Mouse (Mus musculus) liver, adult 2 months (tissue): ENCODE data around the gene Hadha. TPM values are rescaled to one million over a fixed set of nuclear protein-coding genes. Genes with fewer than 3 reads are reported as not detected.

Experiments
- DNase-seq: peaks from one replicate; pipeline ENCODE4 v3.0.0-alpha.2; 2011; ENCODE audit warnings: low read depth, low spot score; ENCODE audit errors: extremely low read depth
- H3K27ac ChIP-seq: fragments of 200-500 bp; replicated peaks from 2 replicates; pipeline ENCODE4 v1.5.1; 2012; ENCODE audit warnings: low read depth, mild to moderate bottlenecking, control low read depth, inconsistent platforms, low read length; ENCODE audit not compliant: insufficient read depth
- H3K27me3 ChIP-seq: fragments of 200-500 bp; 2 replicates; pipeline ENCODE4 v1.6.1; 2012; ENCODE audit warnings: mild to moderate bottlenecking, moderate library complexity, low read length, inconsistent platforms; ENCODE audit not compliant: control insufficient read depth, insufficient read depth
- H3K36me3 ChIP-seq: fragments of 200-500 bp; 2 replicates; pipeline ENCODE4 v1.6.1; 2012; ENCODE audit warnings: low read length, inconsistent platforms; ENCODE audit not compliant: control insufficient read depth, insufficient read depth
- H3K4me1 ChIP-seq: fragments of 200-500 bp; 2 replicates; pipeline ENCODE4 v1.6.1; 2011; ENCODE audit warnings: low read length; ENCODE audit not compliant: control insufficient read depth, insufficient read depth
- H3K4me3 ChIP-seq: fragments of 200-500 bp; 2 replicates; pipeline ENCODE4 v1.5.1; 2011; ENCODE audit warnings: low read depth, mild to moderate bottlenecking, control low read depth, low read length, moderate library complexity; ENCODE audit not compliant: insufficient read depth
- H3K79me2 ChIP-seq: fragments of 200-500 bp; 2 replicates; pipeline ENCODE4 v1.6.1; 2012; ENCODE audit warnings: inconsistent platforms, mild to moderate bottlenecking, low read length, moderate library complexity; ENCODE audit not compliant: control insufficient read depth, insufficient read depth
- H3K9ac ChIP-seq: fragments of 200-500 bp; 2 replicates; pipeline ENCODE4 v1.6.1; 2012; ENCODE audit warnings: low read depth, mild to moderate bottlenecking, control low read depth, inconsistent platforms, low read length
- CTCF ChIP-seq: fragments of 200-500 bp; IDR thresholded peaks from 2 replicates; pipeline ENCODE4 v1.5.1; 2011; ENCODE audit warnings: low read depth, low read length, control low read depth
- POLR2A ChIP-seq: fragments of 200-500 bp; IDR thresholded peaks from 2 replicates; pipeline ENCODE4 v1.6.1; 2011; ENCODE audit warnings: low read length, control low read depth; ENCODE audit not compliant: insufficient read depth; ENCODE audit errors: extremely low read depth
- WGBS: fragments of 180-500 bp; shearing (Covaris S2); methylation state at CpG from one replicate; pipeline ENCODE4 v1.1.7; 2018; 5-methylcytosine and 5-hydroxymethylcytosine counted together
- polyA plus RNA-seq: library from polyadenylated mRNA; depleted of rRNA; stranded (reverse); fragments of >200 nt; gene quantifications from 2 replicates; pipeline ENCODE4 v1.2.3, GENCODE M21; 2012
- total RNA-seq: library from RNA; depleted of rRNA; stranded (reverse); fragments of >200 nt; gene quantifications from 2 replicates; pipeline ENCODE4 v1.2.3, GENCODE M21; 2014

The Hadha gene
- total and polyA plus RNA-seq, 2 experiments: 124 to 239 TPM

GRCm38 (mm10) chr5:30131246-30131645 lies 23.7 kb downstream of the Hadha start:
- WGBS: 92% methylated on average over 4 of the region's 4 CpGs
- no peak for DNase-seq
- Histone ChIP-seq H3K79me2 (no peaks in the 10 kb centered on the region), H3K4me1 (no peaks in the 10 kb centered on the region), H3K27me3 (no peaks in the 10 kb centered on the region), H3K9ac (no peak overlapping the region), H3K4me3 (no peak overlapping the region), H3K36me3 (peaks cover 75% of the 10 kb centered on the region), H3K27ac (no peak overlapping the region)
- TF ChIP-seq CTCF (no peak), POLR2A (no peak)

DNA sequence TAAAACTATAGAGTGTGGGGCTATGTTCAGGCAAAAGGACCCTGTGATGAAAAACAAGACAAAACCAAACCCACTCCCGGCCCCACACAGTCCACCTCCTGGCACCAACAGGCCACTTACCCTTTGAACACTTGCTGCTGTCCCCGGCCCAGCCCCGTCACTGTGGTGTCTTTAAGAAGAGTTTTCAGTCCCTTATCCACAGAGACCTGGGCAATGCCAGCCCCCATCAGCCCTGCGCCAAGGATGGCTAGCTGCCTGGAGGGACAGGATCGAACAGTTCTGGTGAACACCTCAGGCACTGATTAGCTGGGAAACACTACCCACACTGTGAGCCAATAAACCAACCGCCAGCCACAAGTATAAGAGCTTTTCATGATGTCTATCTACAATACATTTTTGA lies 26.3 kb downstream of the Hadha start:
- Histone ChIP-seq H3K4me1 (no peaks in the 10 kb centered on the region), H3K27ac (no peak overlapping the region), H3K79me2 (no peaks in the 10 kb centered on the region), H3K27me3 (no peaks in the 10 kb centered on the region), H3K36me3 (peaks cover 77% of the 10 kb centered on the region), H3K4me3 (no peak overlapping the region), H3K9ac (no peak overlapping the region)
- DNase-seq: no peak
- TF ChIP-seq POLR2A: no peak
- WGBS: 78% methylated on average over 6 of the region's 6 CpGs

- H3K4me3 ChIP-seq: no peak overlapping the region
- 82% methylated on average over 13 of the region's 13 CpGs for WGBS
- H3K79me2 ChIP-seq: no peaks in the 10 kb centered on the region
- H3K4me1 ChIP-seq: no peaks in the 10 kb centered on the region
- no peaks in the 10 kb centered on the region for H3K27me3 ChIP-seq
- H3K9ac ChIP-seq: no peak overlapping the region
- H3K27ac ChIP-seq: no peak overlapping the region
- DNase-seq: no peak
- TF ChIP-seq CTCF (no peak), POLR2A (no peak)
- H3K36me3 ChIP-seq: peaks cover 77% of the 10 kb centered on the region
These were observed 26.9 kb downstream of the Hadha start for GRCm38 (mm10) chr5:30127921-30128597.

GRCm38 (mm10) chr5:30126756-30127155 lies 28.2 kb downstream of the Hadha start:
- no peak for DNase-seq
- Histone ChIP-seq H3K4me3 (no peak overlapping the region), H3K4me1 (no peaks in the 10 kb centered on the region), H3K27ac (no peak overlapping the region), H3K36me3 (peaks cover 80% of the 10 kb centered on the region), H3K9ac (no peak overlapping the region), H3K27me3 (no peaks in the 10 kb centered on the region), H3K79me2 (no peaks in the 10 kb centered on the region)
- TF ChIP-seq CTCF: no peak
- WGBS: 84% methylated on average over 7 of the region's 7 CpGs

GRCm38 (mm10) chr5:30125587-30125986 lies 29.4 kb downstream of the Hadha start:
- H3K36me3 ChIP-seq: peaks cover 79% of the 10 kb centered on the region
- 58% methylated on average over 5 of the region's 5 CpGs for WGBS
- no peak overlapping the region for H3K9ac ChIP-seq
- peak; percentile 50 for DNase-seq
- H3K79me2 ChIP-seq: no peaks in the 10 kb centered on the region
- no peak overlapping the region for H3K4me3 ChIP-seq
- H3K27ac ChIP-seq: no peak overlapping the region
- TF ChIP-seq POLR2A (no peak), CTCF (peak; percentile 78)
- no peaks in the 10 kb centered on the region for H3K4me1 ChIP-seq
- H3K27me3 ChIP-seq: no peaks in the 10 kb centered on the region

GRCm38 (mm10) chr5:30122481-30122880 lies 32.5 kb downstream of the Hadha start:
- peaks cover 69% of the 10 kb centered on the region for H3K36me3 ChIP-seq
- TF ChIP-seq POLR2A (no peak), CTCF (no peak)

More at GRCm38 (mm10) chr5:30122481-30122880, 32.5 kb downstream of the Hadha start:
- H3K27ac ChIP-seq: no peak overlapping the region
- H3K9ac ChIP-seq: no peak overlapping the region
- H3K4me1 ChIP-seq: no peaks in the 10 kb centered on the region
- H3K4me3 ChIP-seq: no peak overlapping the region
- no peaks in the 10 kb centered on the region for H3K79me2 ChIP-seq
- no peak for DNase-seq
- no peaks in the 10 kb centered on the region for H3K27me3 ChIP-seq
- WGBS: 91% methylated on average over 6 of the region's 6 CpGs
